Mouse (Mus musculus): ENCODE results near the gene Kir3dl2. TPM values are rescaled to one million over a fixed set of nuclear protein-coding genes. Genes with fewer than 3 reads are reported as not detected.
"Not testable (repeated sequence)": the region's sequence is repeated elsewhere in the genome, so short reads cannot be mapped to it uniquely, and the experiment has no call there.

Kir3dl2 gene
- not detected for polyA plus RNA-seq (2021)

GRCm38 (mm10) chrX:136543956-136544355, at the start of gene Kir3dl2:
Gene Kir3dl2 (minus strand): TSS chrX:136544056.
- in situ Hi-C loops (cut with MboI; ENCODE audit: low pct_unique_long_range_greater_than_20kb): loop anchor here (25.0 kb wide), 1 partner anchor 207 kb away; no protein-coding TSS in a partner anchor

GRCm38 (mm10) chrX:136590897-136591257, 47.0 kb upstream of the Kir3dl2 start:
- CTCF ChIA-PET: no interaction called here
- no peak for TF ChIP-seq CTCF (IDR thresholded peaks at IDR 0.05)
- POLR2A ChIA-PET: no interaction called here
- ATAC-seq: no peak
- H3K27me3 ChIP-seq: peaks cover 37% of the 10 kb centered on the region
- in situ Hi-C loops (cut with MboI; ENCODE audit: low pct_unique_long_range_greater_than_20kb): no loop called here
- no peak for DNase-seq (ENCODE audit: low read depth, low spot score)

More at GRCm38 (mm10) chrX:136543956-136544355, at the start of gene Kir3dl2:
- CTCF ChIA-PET; ATAC-seq; POLR2A ChIA-PET; DNase-seq (ENCODE audit: low read depth, low spot score); H3K27me3 ChIP-seq: not testable (repeated sequence)

GRCm38 (mm10) chrX:136590199-136590896, 46.5 kb upstream of the Kir3dl2 start, which contains the start of gene Tceal3:
Gene Tceal3 (plus strand): TSS chrX:136590842.
- no peak for TF ChIP-seq CTCF (IDR thresholded peaks at IDR 0.05)
- in situ Hi-C loops (cut with MboI; ENCODE audit: low pct_unique_long_range_greater_than_20kb): no loop called here
- DNase-seq (ENCODE audit: low read depth, low spot score): no peak
- no peak for ATAC-seq
- peaks cover 32% of the 10 kb centered on the region for H3K27me3 ChIP-seq
- ChIA-PET CTCF (no interaction called here), POLR2A (no interaction called here)

- ChIA-PET POLR2A (no interaction called here), CTCF (no interaction called here)
- DNase-seq (ENCODE audit: low read depth, low spot score) (no peak), ATAC-seq (no peak)
- TF ChIP-seq CTCF (IDR thresholded peaks at IDR 0.05): no peak
- in situ Hi-C loops (cut with MboI; ENCODE audit: low pct_unique_long_range_greater_than_20kb): no loop called here
- H3K27me3 ChIP-seq: peaks cover 5% of the 10 kb centered on the region
Measured at GRCm38 (mm10) chrX:136584617-136585016, 40.8 kb upstream of the Kir3dl2 start.

- ATAC-seq; in situ Hi-C loops (cut with MboI; ENCODE audit: low pct_unique_long_range_greater_than_20kb); POLR2A ChIA-PET; DNase-seq (ENCODE audit: low read depth, low spot score); H3K27me3 ChIP-seq; CTCF ChIA-PET: not testable (repeated sequence)
Measured at GRCm38 (mm10) chrX:136569094-136569493, 25.2 kb upstream of the Kir3dl2 start.

- H3K27me3 ChIP-seq; CTCF ChIA-PET; DNase-seq (ENCODE audit: low read depth, low spot score); in situ Hi-C loops (cut with MboI; ENCODE audit: low pct_unique_long_range_greater_than_20kb); ATAC-seq; POLR2A ChIA-PET: not testable (repeated sequence)
Measured at GRCm38 (mm10) chrX:136517699-136518098, 26.2 kb downstream of the Kir3dl2 start, which contains the start of gene Kir3dl1. Gene Kir3dl1 (plus strand): TSS chrX:136517999.

Other genes starting within 250 kb of the Kir3dl2 start
- not detected for gene Kir3dl1, start 26.1 kb downstream of the Kir3dl2 start, polyA plus RNA-seq (2021)
- not detected for gene Tceal3, start 46.8 kb upstream of the Kir3dl2 start, polyA plus RNA-seq (2021)
- not detected for gene Tceal1, start 163.9 kb upstream of the Kir3dl2 start, polyA plus RNA-seq (2021)
- 274 TPM for gene Morf4l2, start 199.6 kb upstream of the Kir3dl2 start, polyA plus RNA-seq (2021)
- 0.04 TPM for gene Glra4, start 236.1 kb upstream of the Kir3dl2 start, polyA plus RNA-seq (2021)